Mouse (Mus musculus) embryonic fibroblast, embryonic 13.5 days (primary cell): Measurements from ENCODE around the gene Cep95.

ENCODE experiments used
- CTCF ChIP-seq: IDR thresholded peaks from 2 replicates; pipeline ENCODE4 v1.5.1; 2011; ENCODE audit warnings: mild to moderate bottlenecking, control low read depth, low read length, moderate library complexity, borderline replicate concordance; ENCODE audit not compliant: insufficient read depth
- POLR2A ChIP-seq: IDR thresholded peaks from 2 replicates; pipeline ENCODE4 v1.6.1; 2011; ENCODE audit warnings: low read depth, mild to moderate bottlenecking, control low read depth, low read length, moderate library complexity

DNA sequence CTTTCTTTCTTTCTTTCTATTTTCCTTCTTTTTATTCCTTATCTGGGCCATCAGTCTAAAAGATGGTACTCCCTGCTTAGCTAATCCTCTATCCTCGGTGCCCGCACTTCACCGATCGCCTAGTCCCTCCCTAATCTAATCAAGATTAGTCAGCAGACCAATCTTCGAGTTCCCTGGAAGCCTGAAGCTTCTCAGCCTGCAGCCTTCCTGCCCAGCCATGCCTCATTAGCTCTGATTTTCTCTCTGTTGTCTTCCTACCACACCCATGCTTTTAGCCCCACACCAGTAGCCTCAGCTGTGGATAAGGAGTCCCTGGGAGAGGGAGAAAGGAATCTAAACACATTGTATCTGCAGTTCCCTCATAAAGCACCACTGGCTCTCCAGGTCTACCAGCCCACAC lies 33.5 kb upstream of the Cep95 start:
- TF ChIP-seq POLR2A (no peak), CTCF (no peak)
